Mouse (Mus musculus): Measurements from ENCODE around the gene Crybb1. TPM values are rescaled to one million over a fixed set of nuclear protein-coding genes. Genes with fewer than 3 reads are reported as not detected.

The Crybb1 gene
- polyA plus RNA-seq, 1 experiment from 2014 or later, result 1.9 TPM

DNA sequence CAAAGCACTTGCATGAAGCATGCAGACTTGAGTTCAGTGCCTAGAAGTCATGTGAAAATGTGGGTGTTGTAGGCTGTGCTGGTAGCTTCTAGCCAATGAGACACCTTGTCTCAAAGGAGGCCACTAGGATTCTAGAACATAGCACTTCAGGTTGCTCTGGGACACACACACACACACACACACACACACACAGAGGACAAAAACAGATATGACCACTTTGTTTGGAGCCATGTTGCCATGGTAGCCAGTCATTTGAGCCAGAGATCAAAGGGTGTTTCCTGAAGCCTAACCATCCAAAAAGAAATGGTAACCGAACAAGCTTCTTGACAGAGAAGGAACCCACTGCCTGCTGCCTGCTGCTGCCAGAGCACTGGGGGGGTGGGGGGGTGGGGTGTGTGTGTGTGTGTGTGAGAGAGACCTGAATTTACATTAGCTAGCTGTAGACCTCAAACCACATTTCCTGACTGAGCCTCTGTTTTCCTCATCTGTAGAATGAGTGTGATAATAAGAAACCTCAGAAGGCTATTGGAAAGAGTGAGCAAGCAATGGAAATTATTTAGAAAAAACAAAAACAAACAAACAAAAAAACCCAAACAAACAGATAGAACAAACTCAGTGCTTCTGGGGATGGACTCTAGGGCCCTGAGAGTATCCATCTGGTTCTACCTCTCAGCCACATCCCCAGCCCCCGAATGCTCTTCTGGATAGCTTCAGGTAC lies 18.3 kb downstream of the Crybb1 start:
- WGBS, result 56% methylated on average over 2 of the region's 2 CpGs
- H3K27me3 ChIP-seq, result peaks cover 26% of the 10 kb centered on the region
- ATAC-seq (ENCODE audit: low FRiP score, low read depth), result no peak
- no peak overlapping the region for H3K9ac ChIP-seq (replicated peaks)
- H3K9me3 ChIP-seq, result no peaks in the 10 kb centered on the region
- no peaks in the 10 kb centered on the region for H3K36me3 ChIP-seq
- H3K27ac ChIP-seq (replicated peaks), result no peak overlapping the region
- H3K4me1 ChIP-seq, result peaks cover 39% of the 10 kb centered on the region
- H3K4me3 ChIP-seq, result no peak overlapping the region
- no peak overlapping the region for H3K4me2 ChIP-seq (replicated peaks)

DNA sequence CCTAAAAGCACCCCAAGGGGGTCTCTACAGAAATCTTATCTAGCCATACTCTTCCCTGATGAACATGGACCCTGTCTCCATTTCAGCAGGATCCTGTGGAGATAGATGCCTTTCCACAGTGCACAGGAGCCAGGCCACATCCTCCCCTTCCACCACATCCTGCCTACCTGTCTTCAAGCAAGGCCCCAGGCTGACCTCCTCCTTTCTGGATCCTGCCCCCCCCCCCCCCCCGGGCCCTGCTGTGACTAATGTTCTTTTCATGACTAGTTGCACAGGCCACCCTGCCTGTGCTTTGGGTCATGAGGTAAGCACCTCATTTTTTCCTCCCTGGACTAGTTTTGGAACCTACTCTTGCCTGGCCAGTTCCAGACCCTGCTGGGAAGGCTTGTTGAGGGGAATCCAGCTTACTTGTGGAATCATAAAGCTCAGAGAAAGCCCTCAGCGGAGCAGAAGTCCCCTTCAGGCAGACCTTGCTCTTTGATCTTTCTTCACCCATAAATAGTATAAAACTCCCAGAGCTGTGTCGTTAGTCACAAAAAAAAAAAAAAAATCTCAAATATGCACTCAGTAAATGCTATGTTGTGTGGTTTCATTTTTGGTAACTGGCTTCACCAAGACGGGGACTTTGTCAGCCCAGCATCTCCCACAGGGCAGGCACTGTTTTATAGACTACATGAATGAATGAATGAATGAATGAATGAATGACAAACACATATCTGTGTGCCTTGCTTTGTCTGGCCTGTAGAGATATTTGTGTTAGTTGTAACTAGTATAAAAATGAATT lies 19.6 kb downstream of the Crybb1 start:
- 68% methylated on average over 4 of the region's 4 CpGs for WGBS
- Histone ChIP-seq H3K27me3 (peaks cover 16% of the 10 kb centered on the region; the same call in 1 of the 2 replicates), H3K4me3 (peak overlapping the region; percentile 80; the same call in 1 of the 2 replicates), H3K27ac (replicated peaks) (no peak overlapping the region), H3K4me1 (peaks cover 35% of the 10 kb centered on the region), H3K36me3 (no peaks in the 10 kb centered on the region), H3K9me3 (no peaks in the 10 kb centered on the region), H3K9ac (replicated peaks) (no peak overlapping the region), H3K4me2 (replicated peaks) (peak overlapping the region; percentile 92)
- ATAC-seq (ENCODE audit: low FRiP score, low read depth), result no peak

DNA sequence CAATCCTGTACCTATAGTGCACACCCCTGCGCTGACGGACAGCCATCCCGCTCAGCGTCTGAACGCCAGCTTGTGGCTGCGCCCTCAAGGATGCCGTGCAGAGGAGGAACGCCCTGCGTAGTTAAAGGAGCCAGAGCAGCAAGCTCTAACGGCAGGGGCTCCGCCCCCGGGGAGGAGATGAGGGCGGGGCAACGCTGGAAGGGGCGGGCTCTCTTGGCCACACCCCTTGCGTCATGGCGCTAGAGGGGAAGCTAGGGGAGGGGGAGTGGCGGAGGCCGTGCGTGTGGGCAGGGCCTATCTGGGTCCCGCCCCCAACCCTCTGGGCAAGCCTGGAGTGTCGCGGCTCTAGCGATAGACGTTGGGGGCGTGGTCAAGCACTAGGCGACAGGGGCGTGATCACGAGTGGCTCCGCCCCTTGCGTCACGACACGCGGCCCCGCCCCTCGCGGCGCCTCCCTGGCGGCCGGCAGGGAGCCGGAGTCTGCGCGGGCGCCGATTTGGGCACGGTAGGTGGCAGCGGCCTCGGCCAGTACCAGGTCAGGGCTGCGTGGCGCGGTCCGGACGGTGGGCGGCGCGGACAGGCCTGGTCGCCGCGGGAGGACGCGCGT lies 20.8 kb downstream of the Crybb1 start, which contains the start of gene Tpst2:
TSS of gene Tpst2 (plus strand) at position 425 of the 607 bp plus-strand sequence.
- Histone ChIP-seq H3K27ac (replicated peaks) (peak within 1 kb of the TSS; percentile 72), H3K9me3 (no peaks in the 10 kb centered on the region), H3K9ac (replicated peaks) (peak within 1 kb of the TSS; percentile 76), H3K36me3 (no peaks in the 10 kb centered on the region), H3K4me1 (peaks cover 28% of the 10 kb centered on the region), H3K4me3 (peak within 1 kb of the TSS; percentile 80), H3K4me2 (replicated peaks) (peak within 1 kb of the TSS; percentile 92), H3K27me3 (peaks cover 9% of the 10 kb centered on the region; the same call in 1 of the 2 replicates)
- ATAC-seq (ENCODE audit: low FRiP score, low read depth), result peak; percentile 94
- WGBS, result under 1% methylated on average over 61 of the region's 62 CpGs

DNA sequence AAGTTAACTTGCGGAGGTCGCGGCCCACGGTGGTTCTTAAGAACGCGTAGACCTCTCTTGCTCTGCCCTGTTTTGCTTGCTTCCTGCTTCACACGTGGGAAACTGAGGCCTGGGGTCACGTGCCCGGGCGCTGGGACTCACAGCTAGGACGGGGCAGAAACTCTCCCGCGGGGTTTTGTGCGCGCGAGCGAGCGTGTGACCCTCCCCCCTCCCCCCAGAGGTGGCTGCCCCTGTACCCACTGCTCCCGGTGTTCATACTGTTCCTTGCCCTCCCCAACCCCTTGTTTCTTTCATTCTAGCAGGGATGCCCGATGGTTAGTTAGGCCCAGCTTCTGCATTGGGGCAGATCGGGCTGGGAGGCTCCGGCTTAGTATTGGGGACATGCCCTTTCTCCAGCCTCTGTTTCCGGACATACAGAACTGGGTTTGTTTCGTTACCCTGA lies 21.3 kb downstream of the Crybb1 start:
- Histone ChIP-seq H3K36me3 (no peaks in the 10 kb centered on the region), H3K9ac (replicated peaks) (peak overlapping the region; percentile 76), H3K4me1 (peaks cover 27% of the 10 kb centered on the region), H3K27me3 (peaks cover 5% of the 10 kb centered on the region; the same call in 1 of the 2 replicates), H3K4me3 (peak overlapping the region; percentile 80), H3K4me2 (replicated peaks) (peak overlapping the region; percentile 92), H3K27ac (replicated peaks) (peak overlapping the region; percentile 54; the same call in 1 of the 2 replicates), H3K9me3 (no peaks in the 10 kb centered on the region)
- under 1% methylated on average over 22 of the region's 24 CpGs for WGBS
- peak; percentile 31 for ATAC-seq (ENCODE audit: low FRiP score, low read depth)

DNA sequence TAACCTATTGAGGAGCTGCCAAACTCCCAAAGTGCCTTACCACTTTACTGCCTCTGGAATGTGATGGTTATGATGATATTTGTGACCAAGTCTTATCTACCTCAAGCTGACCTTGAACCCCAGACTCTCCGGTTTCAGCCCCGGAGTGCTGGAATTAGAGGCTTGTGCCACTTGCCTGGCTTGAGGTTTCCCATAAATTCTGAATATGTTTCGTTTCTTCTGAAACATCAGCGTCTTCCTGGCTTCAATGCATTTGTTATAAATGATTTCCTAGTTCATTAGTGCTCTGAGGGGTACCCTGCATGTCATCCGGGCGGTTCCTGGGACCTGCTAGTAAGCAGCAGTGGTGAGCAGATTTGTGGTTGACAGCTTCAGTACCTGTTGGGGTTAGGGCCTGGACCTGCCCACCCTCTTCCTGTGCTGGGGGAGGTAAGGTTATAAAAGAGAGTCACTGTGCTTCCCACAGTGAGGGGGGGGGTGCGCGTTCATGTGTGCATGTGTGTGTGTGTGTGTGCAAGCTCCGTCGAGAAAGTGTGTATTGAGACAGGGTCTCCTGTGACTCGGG lies 22.4 kb downstream of the Crybb1 start:
- H3K36me3 ChIP-seq, result no peaks in the 10 kb centered on the region
- peak overlapping the region; percentile 92 for H3K4me2 ChIP-seq (replicated peaks)
- H3K9me3 ChIP-seq, result no peaks in the 10 kb centered on the region
- no peak overlapping the region for H3K4me3 ChIP-seq
- H3K4me1 ChIP-seq, result peaks cover 27% of the 10 kb centered on the region
- no peak for ATAC-seq (ENCODE audit: low FRiP score, low read depth)
- H3K27me3 ChIP-seq, result peaks cover 5% of the 10 kb centered on the region; the same call in 1 of the 2 replicates
- no peak overlapping the region for H3K27ac ChIP-seq (replicated peaks)
- H3K9ac ChIP-seq (replicated peaks), result peak overlapping the region; percentile 76; the same call in 1 of the 2 replicates
- 93% methylated on average over 11 of the region's 11 CpGs for WGBS

DNA sequence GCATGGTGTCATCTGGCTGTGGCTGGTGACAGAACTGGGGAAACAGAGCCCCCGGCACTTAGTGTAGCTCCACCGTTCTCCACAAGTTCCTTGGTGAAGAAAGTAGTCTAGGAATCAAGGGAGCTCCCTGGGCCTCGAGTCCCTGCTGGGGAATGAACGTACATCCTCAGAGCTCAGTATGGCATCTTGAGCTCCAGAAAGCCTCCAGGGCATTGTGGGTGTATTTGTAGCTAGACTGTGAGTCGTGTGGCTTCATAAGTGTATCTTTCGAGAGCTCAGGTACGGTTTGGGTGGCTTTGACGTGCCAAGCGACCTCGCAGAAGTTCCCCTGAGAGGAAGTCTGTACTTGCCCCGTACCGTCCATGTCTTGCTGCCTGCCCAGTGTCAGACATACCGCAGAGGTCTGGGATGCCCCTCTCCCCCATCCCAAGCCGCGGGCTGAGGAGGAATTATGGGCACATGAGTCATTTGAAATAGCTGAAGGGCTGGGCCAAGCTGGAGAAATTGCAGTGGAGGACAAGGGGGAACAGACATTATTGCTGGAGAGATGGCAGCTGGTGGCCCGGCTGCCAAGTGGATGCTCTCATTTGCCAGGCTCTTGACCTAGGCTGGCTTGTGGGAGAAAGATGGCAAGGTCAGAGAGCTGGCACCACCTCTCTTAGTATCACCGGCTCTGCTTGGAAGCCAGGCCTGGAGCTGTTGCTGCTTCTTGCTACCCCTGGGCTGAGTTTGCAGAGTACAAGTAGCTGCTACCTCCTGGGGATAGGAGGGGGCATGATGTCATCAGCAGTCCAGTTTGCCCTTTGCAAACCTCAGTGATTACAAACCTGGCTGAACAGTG lies 23.8 kb downstream of the Crybb1 start:
- Histone ChIP-seq H3K4me2 (replicated peaks) (no peak overlapping the region), H3K4me1 (peaks cover 27% of the 10 kb centered on the region), H3K27ac (replicated peaks) (no peak overlapping the region), H3K36me3 (no peaks in the 10 kb centered on the region), H3K27me3 (peaks cover 5% of the 10 kb centered on the region; the same call in 1 of the 2 replicates), H3K4me3 (no peak overlapping the region), H3K9ac (replicated peaks) (no peak overlapping the region), H3K9me3 (no peaks in the 10 kb centered on the region)
- WGBS, result 89% methylated on average over 17 of the region's 17 CpGs
- ATAC-seq (ENCODE audit: low FRiP score, low read depth), result no peak

DNA sequence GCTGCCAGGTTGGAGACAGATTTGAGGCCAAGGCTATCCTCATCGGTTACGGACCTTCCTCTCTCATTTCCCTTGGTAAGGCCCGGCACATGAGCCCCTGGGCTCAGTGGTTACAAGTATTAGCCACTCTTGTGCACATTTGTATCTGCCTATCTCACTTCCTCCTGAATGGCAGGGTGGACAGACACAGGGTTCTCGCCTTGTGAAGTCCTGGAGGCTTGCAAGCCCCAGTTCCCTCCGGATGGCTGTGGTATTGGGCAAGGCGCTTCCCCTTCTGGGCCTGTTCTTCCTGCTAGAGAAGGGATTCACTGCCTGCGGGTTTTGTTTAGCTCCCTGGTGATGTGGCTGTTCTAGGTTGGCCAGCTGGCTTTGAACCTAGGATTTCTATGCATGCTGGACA lies 24.5 kb downstream of the Crybb1 start:
- H3K4me3 ChIP-seq, result no peak overlapping the region
- ATAC-seq (ENCODE audit: low FRiP score, low read depth), result no peak
- no peak overlapping the region for H3K9ac ChIP-seq (replicated peaks)
- H3K4me2 ChIP-seq (replicated peaks), result no peak overlapping the region
- WGBS, result 85% methylated on average over 7 of the region's 7 CpGs
- no peak overlapping the region for H3K27ac ChIP-seq (replicated peaks)
- H3K36me3 ChIP-seq, result no peaks in the 10 kb centered on the region
- peaks cover 27% of the 10 kb centered on the region for H3K4me1 ChIP-seq
- 0 out of 2 replicates have a peak, but pooled peaks cover under 1% of the 10 kb centered on the region for H3K27me3 ChIP-seq
- H3K9me3 ChIP-seq, result no peaks in the 10 kb centered on the region

DNA sequence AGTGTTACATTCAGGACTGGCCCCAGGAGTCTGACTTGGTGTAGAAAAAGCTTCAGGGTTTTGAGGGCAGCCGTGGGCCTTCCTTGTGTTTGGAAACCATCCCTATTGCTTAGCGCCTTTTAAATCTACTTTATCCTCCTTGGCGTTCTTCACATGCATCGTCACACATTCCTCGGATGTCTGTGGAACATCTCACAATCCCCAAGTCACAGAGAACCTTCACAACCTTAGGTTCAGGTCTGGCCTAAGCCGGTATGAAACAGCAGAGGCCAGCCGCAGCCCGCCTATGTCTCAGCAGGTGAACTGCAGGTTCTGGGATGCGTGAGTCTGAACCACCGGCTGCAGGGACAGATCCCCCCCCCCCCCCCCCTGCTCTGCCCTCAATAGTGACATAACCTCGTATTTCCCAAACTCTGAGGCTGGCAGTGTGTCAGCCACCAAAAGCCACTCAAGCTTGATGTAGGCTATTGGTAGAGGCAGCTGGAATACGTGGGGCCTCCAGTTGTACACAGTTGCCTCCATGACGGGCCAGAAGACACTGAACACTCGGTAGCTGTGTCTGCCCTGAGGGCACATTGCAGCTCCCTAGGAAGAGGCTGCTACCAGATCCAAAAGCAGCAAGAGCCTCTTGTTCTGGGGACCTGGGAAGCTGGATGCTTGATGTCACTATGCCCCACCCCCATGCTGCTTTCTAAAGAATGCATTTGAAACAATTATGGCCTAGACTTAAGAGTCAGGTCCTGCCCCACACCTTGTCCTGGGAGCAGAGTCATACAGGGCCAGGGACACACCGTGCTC lies 25.4 kb downstream of the Crybb1 start:
- Histone ChIP-seq H3K27me3 (no peaks in the 10 kb centered on the region), H3K9me3 (no peaks in the 10 kb centered on the region), H3K9ac (replicated peaks) (no peak overlapping the region), H3K27ac (replicated peaks) (no peak overlapping the region; the same call in 1 of the 2 replicates), H3K4me3 (no peak overlapping the region), H3K4me1 (peaks cover 21% of the 10 kb centered on the region), H3K36me3 (0 out of 2 replicates have a peak, but pooled peaks cover 3% of the 10 kb centered on the region), H3K4me2 (replicated peaks) (no peak overlapping the region)
- WGBS, result 68% methylated on average over 15 of the region's 15 CpGs
- no peak for ATAC-seq (ENCODE audit: low FRiP score, low read depth)

DNA sequence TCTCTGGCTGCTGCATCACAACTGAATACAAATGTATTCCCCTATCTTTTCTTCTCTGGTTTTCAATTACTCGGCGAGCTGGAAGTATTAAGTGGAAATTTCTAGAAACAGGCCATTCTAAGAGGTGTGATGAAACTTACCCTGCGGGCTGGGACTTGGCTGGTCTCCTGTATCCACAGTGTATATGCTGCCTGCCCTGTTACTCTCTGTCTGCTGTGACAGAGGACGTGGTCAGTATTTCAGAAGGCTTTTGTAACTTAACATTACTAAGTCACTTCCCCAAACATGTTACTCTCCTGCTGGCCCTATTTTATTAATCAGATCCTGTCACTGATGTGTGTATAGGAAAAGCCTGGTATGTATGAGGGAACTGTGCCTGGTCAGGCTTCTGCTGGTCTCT lies 26.1 kb downstream of the Crybb1 start:
- no peak overlapping the region for H3K4me3 ChIP-seq
- H3K9ac ChIP-seq (replicated peaks), result no peak overlapping the region
- 90% methylated on average over 4 of the region's 4 CpGs for WGBS
- 0 out of 2 replicates have a peak, but pooled peaks cover 3% of the 10 kb centered on the region for H3K36me3 ChIP-seq
- H3K27me3 ChIP-seq, result no peaks in the 10 kb centered on the region
- H3K4me1 ChIP-seq, result peaks cover 21% of the 10 kb centered on the region
- no peaks in the 10 kb centered on the region for H3K9me3 ChIP-seq
- no peak overlapping the region for H3K27ac ChIP-seq (replicated peaks)
- ATAC-seq (ENCODE audit: low FRiP score, low read depth), result no peak
- H3K4me2 ChIP-seq (replicated peaks), result no peak overlapping the region

DNA sequence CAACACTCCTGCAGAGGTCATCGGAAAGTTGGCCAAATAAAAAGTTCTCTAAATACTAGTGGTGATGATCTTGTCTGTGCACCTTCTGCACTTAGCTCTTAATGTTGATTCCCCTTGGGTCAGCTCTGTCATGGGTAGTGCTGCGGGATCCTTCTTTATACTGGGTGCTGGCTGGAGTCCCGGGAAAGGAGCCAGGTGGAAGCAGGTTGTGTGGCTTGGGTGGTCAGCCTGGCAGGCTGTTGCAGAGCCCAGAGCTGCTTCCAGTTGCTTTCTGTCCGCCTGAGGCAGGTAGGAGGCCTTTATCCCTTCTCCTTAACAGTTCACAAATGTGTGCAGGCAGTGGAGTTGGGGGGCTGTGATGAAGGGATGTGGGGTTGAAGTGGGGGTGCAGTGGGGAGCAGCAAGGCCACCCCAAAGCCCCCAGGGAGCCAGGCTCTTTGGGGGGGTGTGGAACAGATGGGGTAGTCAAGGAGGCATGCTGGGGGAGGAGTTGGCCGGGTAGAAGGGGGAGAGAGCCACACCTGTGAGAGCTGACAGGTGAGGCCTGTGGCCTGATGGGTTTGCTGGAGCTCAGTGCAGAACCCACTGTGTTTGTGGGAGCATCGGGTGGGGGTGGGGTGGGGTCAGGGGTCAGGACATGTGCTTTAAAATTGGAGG lies 26.6 kb downstream of the Crybb1 start:
- 70% methylated on average over 6 of the region's 6 CpGs for WGBS
- Histone ChIP-seq H3K27ac (replicated peaks) (no peak overlapping the region), H3K36me3 (0 out of 2 replicates have a peak, but pooled peaks cover 3% of the 10 kb centered on the region), H3K9me3 (no peaks in the 10 kb centered on the region), H3K4me1 (peaks cover 18% of the 10 kb centered on the region), H3K9ac (replicated peaks) (no peak overlapping the region; the same call in 1 of the 2 replicates), H3K4me2 (replicated peaks) (no peak overlapping the region), H3K4me3 (no peak overlapping the region), H3K27me3 (no peaks in the 10 kb centered on the region)
- ATAC-seq (ENCODE audit: low FRiP score, low read depth), result no peak

All from midbrain, embryonic 12.5 days (tissue).